Mouse (Mus musculus): ENCODE measurements at regions not wholly inside any gene's neighbourhood (a gene's known extent, or its start where the extent isn't known, plus 50 kb on each side); places are given as distances from the start of the nearest gene placed in this dataset.

- ATAC-seq (ENCODE audit: insufficient number of reproducible peaks, insufficient read depth, low FRiP score, low read depth) = no peak
- H3K36me3 ChIP-seq (ENCODE audit: control insufficient read depth, insufficient read depth, low read length) = no peaks in the 10 kb centered on the region
- no peak overlapping the region for H3K4me2 ChIP-seq (replicated peaks; ENCODE audit: low read depth, low read length)
- H3K9ac ChIP-seq (replicated peaks; ENCODE audit: low read depth, low read length) = no peak overlapping the region
- H3K9me3 ChIP-seq (ENCODE audit: control insufficient read depth, low read depth, low read length) = no peaks in the 10 kb centered on the region
- WGBS = 81% methylated on average over 2 of the region's 2 CpGs
- no peaks in the 10 kb centered on the region for H3K27me3 ChIP-seq (ENCODE audit: control insufficient read depth, insufficient read depth, low read length)
- H3K4me3 ChIP-seq (ENCODE audit: low read depth, low read length) = no peak overlapping the region
- no peaks in the 10 kb centered on the region for H3K4me1 ChIP-seq (ENCODE audit: control insufficient read depth, insufficient read depth, low read length)
- H3K27ac ChIP-seq (ENCODE audit: low read length) = no peak overlapping the region
These were observed 301.5 kb upstream of the Hnrnpa3 start for GRCm38 (mm10) chr2:75357516-75357915.

GRCm38 (mm10) chr2:75360936-75361335, 298.1 kb upstream of the Hnrnpa3 start:
- Histone ChIP-seq H3K27me3 (ENCODE audit: control insufficient read depth, insufficient read depth, low read length) (no peaks in the 10 kb centered on the region), H3K36me3 (ENCODE audit: control insufficient read depth, insufficient read depth, low read length) (no peaks in the 10 kb centered on the region), H3K4me3 (ENCODE audit: low read depth, low read length) (no peak overlapping the region), H3K9ac (replicated peaks; ENCODE audit: low read depth, low read length) (no peak overlapping the region), H3K9me3 (ENCODE audit: control insufficient read depth, low read depth, low read length) (no peaks in the 10 kb centered on the region), H3K4me1 (ENCODE audit: control insufficient read depth, insufficient read depth, low read length) (no peaks in the 10 kb centered on the region), H3K27ac (ENCODE audit: low read length) (no peak overlapping the region), H3K4me2 (replicated peaks; ENCODE audit: low read depth, low read length) (no peak overlapping the region)
- 81% methylated on average over 3 of the region's 3 CpGs for WGBS
- no peak for ATAC-seq (ENCODE audit: insufficient number of reproducible peaks, insufficient read depth, low FRiP score, low read depth)

- H3K36me3 ChIP-seq (ENCODE audit: control insufficient read depth, insufficient read depth, low read length) = no peaks in the 10 kb centered on the region
- no peaks in the 10 kb centered on the region for H3K27me3 ChIP-seq (ENCODE audit: control insufficient read depth, insufficient read depth, low read length)
- H3K4me1 ChIP-seq (ENCODE audit: control insufficient read depth, insufficient read depth, low read length) = no peaks in the 10 kb centered on the region
- H3K9me3 ChIP-seq (ENCODE audit: control insufficient read depth, low read depth, low read length) = no peaks in the 10 kb centered on the region
- no peak overlapping the region for H3K4me2 ChIP-seq (replicated peaks; ENCODE audit: low read depth, low read length)
- WGBS = 71% methylated on average over 5 of the region's 5 CpGs
- no peak overlapping the region for H3K4me3 ChIP-seq (ENCODE audit: low read depth, low read length)
- no peak overlapping the region for H3K27ac ChIP-seq (ENCODE audit: low read length)
- ATAC-seq (ENCODE audit: insufficient number of reproducible peaks, insufficient read depth, low FRiP score, low read depth) = no peak
- no peak overlapping the region for H3K9ac ChIP-seq (replicated peaks; ENCODE audit: low read depth, low read length)
These were observed 282.4 kb upstream of the Hnrnpa3 start for GRCm38 (mm10) chr2:75376666-75377065.

- H3K27me3 ChIP-seq (ENCODE audit: control insufficient read depth, insufficient read depth, low read length) = no peaks in the 10 kb centered on the region
- no peak for ATAC-seq (ENCODE audit: insufficient number of reproducible peaks, insufficient read depth, low FRiP score, low read depth)
- 62% methylated on average over 7 of the region's 7 CpGs for WGBS
- no peak overlapping the region for H3K4me2 ChIP-seq (replicated peaks; ENCODE audit: low read depth, low read length)
- H3K4me3 ChIP-seq (ENCODE audit: low read depth, low read length) = no peak overlapping the region
- H3K9ac ChIP-seq (replicated peaks; ENCODE audit: low read depth, low read length) = no peak overlapping the region
- no peak overlapping the region for H3K27ac ChIP-seq (ENCODE audit: low read length)
- no peaks in the 10 kb centered on the region for H3K4me1 ChIP-seq (ENCODE audit: control insufficient read depth, insufficient read depth, low read length)
- H3K9me3 ChIP-seq (ENCODE audit: control insufficient read depth, low read depth, low read length) = no peaks in the 10 kb centered on the region
- H3K36me3 ChIP-seq (ENCODE audit: control insufficient read depth, insufficient read depth, low read length) = no peaks in the 10 kb centered on the region
These were observed 273.4 kb upstream of the Hnrnpa3 start for GRCm38 (mm10) chr2:75385551-75386263.

GRCm38 (mm10) chr2:75386636-75387035, 272.4 kb upstream of the Hnrnpa3 start:
- no peaks in the 10 kb centered on the region for H3K9me3 ChIP-seq (ENCODE audit: control insufficient read depth, low read depth, low read length)
- ATAC-seq (ENCODE audit: insufficient number of reproducible peaks, insufficient read depth, low FRiP score, low read depth) = no peak
- H3K9ac ChIP-seq (replicated peaks; ENCODE audit: low read depth, low read length) = no peak overlapping the region
- H3K27ac ChIP-seq (ENCODE audit: low read length) = no peak overlapping the region
- H3K4me2 ChIP-seq (replicated peaks; ENCODE audit: low read depth, low read length) = no peak overlapping the region
- no peaks in the 10 kb centered on the region for H3K36me3 ChIP-seq (ENCODE audit: control insufficient read depth, insufficient read depth, low read length)
- H3K4me3 ChIP-seq (ENCODE audit: low read depth, low read length) = no peak overlapping the region
- H3K4me1 ChIP-seq (ENCODE audit: control insufficient read depth, insufficient read depth, low read length) = no peaks in the 10 kb centered on the region
- 92% methylated on average over 3 of the region's 3 CpGs for WGBS
- H3K27me3 ChIP-seq (ENCODE audit: control insufficient read depth, insufficient read depth, low read length) = no peaks in the 10 kb centered on the region

- Histone ChIP-seq H3K9me3 (ENCODE audit: control insufficient read depth, low read depth, low read length) (no peaks in the 10 kb centered on the region), H3K27ac (ENCODE audit: low read length) (no peak overlapping the region), H3K9ac (replicated peaks; ENCODE audit: low read depth, low read length) (no peak overlapping the region), H3K27me3 (ENCODE audit: control insufficient read depth, insufficient read depth, low read length) (no peaks in the 10 kb centered on the region), H3K36me3 (ENCODE audit: control insufficient read depth, insufficient read depth, low read length) (no peaks in the 10 kb centered on the region), H3K4me3 (ENCODE audit: low read depth, low read length) (no peak overlapping the region), H3K4me1 (ENCODE audit: control insufficient read depth, insufficient read depth, low read length) (no peaks in the 10 kb centered on the region), H3K4me2 (replicated peaks; ENCODE audit: low read depth, low read length) (no peak overlapping the region)
- WGBS = 85% methylated on average over 3 of the region's 3 CpGs
- ATAC-seq (ENCODE audit: insufficient number of reproducible peaks, insufficient read depth, low FRiP score, low read depth) = no peak
These were observed 267.0 kb upstream of the Hnrnpa3 start for GRCm38 (mm10) chr2:75392041-75392440.

GRCm38 (mm10) chr2:75394928-75395673, 264.0 kb upstream of the Hnrnpa3 start:
- no peak overlapping the region for H3K4me3 ChIP-seq (ENCODE audit: low read depth, low read length)
- H3K9me3 ChIP-seq (ENCODE audit: control insufficient read depth, low read depth, low read length) = no peaks in the 10 kb centered on the region
- H3K36me3 ChIP-seq (ENCODE audit: control insufficient read depth, insufficient read depth, low read length) = no peaks in the 10 kb centered on the region
- H3K4me2 ChIP-seq (replicated peaks; ENCODE audit: low read depth, low read length) = no peak overlapping the region
- no peak overlapping the region for H3K27ac ChIP-seq (ENCODE audit: low read length)
- ATAC-seq (ENCODE audit: insufficient number of reproducible peaks, insufficient read depth, low FRiP score, low read depth) = no peak
- H3K9ac ChIP-seq (replicated peaks; ENCODE audit: low read depth, low read length) = no peak overlapping the region
- no peaks in the 10 kb centered on the region for H3K4me1 ChIP-seq (ENCODE audit: control insufficient read depth, insufficient read depth, low read length)
- 72% methylated on average over 6 of the region's 6 CpGs for WGBS
- no peaks in the 10 kb centered on the region for H3K27me3 ChIP-seq (ENCODE audit: control insufficient read depth, insufficient read depth, low read length)

GRCm38 (mm10) chr2:75396016-75396415, 263.0 kb upstream of the Hnrnpa3 start:
- no peak overlapping the region for H3K4me3 ChIP-seq (ENCODE audit: low read depth, low read length)
- H3K27ac ChIP-seq (ENCODE audit: low read length) = no peak overlapping the region
- H3K4me2 ChIP-seq (replicated peaks; ENCODE audit: low read depth, low read length) = no peak overlapping the region
- 86% methylated on average over 2 of the region's 2 CpGs for WGBS
- H3K9me3 ChIP-seq (ENCODE audit: control insufficient read depth, low read depth, low read length) = no peaks in the 10 kb centered on the region
- no peak for ATAC-seq (ENCODE audit: insufficient number of reproducible peaks, insufficient read depth, low FRiP score, low read depth)
- H3K4me1 ChIP-seq (ENCODE audit: control insufficient read depth, insufficient read depth, low read length) = no peaks in the 10 kb centered on the region
- no peak overlapping the region for H3K9ac ChIP-seq (replicated peaks; ENCODE audit: low read depth, low read length)
- no peaks in the 10 kb centered on the region for H3K27me3 ChIP-seq (ENCODE audit: control insufficient read depth, insufficient read depth, low read length)
- no peaks in the 10 kb centered on the region for H3K36me3 ChIP-seq (ENCODE audit: control insufficient read depth, insufficient read depth, low read length)

Measured in stomach, embryonic 14.5 days (tissue).